Mouse (Mus musculus) T-helper 1 cell (primary cell): Measurements from ENCODE around the gene Mcu.

Experiments
- in situ Hi-C: fragments of 300-600 bp; cut with MboI, MseI; formaldehyde crosslinking; loops from one replicate; pipeline ENCODE4 v1.15.1; 2025; ENCODE audit warnings: high pct_unique_total_duplicates

The Mcu gene

DNA sequence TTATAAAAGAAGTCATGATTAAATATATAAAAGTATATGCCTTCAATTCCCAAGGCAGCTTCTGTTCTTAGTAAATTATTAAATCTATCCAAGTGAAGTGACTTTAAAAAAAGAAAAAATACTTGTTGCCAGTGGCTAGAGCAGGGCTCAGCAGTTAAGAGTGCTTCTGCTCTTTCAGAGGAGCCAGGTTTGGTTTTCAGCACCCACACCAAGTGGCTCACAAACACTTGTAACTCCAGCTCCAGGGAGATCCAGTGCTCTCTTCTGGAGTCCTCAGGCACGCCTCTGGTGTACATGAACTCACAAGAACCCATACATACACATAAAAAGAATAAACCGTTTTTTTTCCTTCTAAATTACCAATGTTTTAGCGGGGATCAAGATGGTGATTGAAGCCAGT is 116.3 kb downstream of the Mcu start:
- in situ Hi-C loops: no loop called here

DNA sequence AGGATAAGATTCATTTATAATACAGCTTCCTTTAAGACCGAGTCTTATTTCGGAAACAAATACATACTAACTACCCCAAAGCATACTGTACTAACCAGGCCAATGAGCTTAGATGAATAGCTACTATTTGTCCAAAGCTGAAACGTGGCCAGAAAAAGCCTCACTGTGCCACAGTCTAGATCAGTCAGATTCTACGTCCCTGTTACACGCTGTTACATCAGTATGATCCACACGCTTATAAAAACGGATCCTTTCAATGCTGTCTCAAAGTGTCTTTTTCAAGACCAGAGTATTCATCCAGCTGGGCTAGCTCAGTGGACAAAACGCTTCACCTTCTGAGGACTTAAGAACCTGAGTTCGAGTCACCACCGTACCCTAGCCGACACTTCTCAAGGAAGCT is 119.5 kb downstream of the Mcu start:
- in situ Hi-C loops: no loop called here

DNA sequence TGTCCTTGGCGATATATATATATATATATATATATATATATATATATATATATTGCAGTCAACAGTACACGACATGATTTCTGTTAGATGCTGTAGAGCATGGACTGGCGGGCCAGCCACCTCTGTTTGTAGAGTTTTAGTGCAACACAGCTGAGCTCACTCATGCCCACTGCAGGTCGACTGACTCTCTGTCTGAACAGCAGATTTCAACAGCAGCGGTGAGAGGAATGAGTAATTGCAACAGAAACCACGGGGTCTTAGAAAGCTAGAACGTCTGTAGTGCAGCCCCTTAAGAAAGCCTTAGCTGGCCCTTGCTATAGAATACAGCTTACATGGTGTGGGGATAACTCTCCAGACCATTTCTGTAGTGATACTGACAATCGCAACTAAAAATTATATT is 121.6 kb downstream of the Mcu start:
- in situ Hi-C loops: no loop called here

DNA sequence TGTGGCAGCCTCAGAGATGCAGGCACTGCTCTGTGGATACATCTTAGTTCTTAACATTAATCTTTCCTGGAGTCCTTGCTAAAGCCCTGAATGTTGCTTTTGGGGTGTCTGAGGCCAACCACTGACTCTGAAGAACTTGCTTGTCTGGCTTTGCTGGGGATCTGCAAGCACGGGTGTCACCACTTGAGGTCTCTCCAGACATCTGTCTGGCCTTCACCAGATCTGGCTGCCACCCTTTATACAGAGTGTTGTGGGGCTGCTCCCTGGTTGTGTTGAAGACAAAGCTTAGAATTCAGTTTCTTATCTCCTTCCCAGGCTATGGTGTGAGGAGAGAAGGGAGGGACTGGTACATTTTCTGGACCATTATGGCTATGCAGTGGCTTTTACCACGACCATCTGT is 122.4 kb downstream of the Mcu start:
- in situ Hi-C loops: no loop called here

DNA sequence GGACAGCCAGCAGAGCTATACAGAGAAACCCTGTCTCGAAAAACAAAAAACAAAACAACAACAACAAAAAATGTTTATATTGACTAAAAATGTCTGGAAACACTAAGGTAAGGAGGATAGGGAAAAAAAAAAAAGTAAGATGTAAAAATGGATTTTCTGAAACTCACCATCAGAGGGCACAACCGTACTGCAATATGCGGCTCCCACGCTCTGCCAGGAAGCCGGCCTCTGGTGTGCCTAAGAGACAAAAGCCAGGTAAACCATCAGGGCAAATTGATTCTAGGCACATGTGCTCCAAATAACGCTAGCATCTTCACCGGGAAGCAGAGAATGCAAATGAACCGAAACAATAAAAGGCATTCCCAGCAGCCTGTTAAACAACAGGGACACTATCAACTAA is 125.6 kb downstream of the Mcu start:
- in situ Hi-C loops: no loop called here

DNA sequence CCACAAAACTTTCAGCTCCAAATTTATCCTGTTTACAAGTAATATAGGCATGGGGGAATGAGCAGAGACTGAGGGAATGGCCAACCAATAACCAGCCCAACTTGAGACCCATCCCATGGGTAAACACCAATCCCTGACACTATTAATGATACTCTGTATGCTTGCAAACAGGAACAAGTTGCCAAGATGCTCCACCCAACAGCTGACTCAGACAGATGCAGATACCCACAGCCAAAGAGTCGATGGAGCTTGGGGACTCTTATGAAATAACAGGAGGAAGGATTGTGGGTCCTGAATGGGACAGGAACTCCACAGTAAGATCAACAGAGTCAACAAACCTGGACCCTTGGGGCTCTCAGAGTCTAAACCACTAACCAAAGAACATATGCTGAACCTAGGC is 127.1 kb downstream of the Mcu start:
- in situ Hi-C loops: no loop called here

DNA sequence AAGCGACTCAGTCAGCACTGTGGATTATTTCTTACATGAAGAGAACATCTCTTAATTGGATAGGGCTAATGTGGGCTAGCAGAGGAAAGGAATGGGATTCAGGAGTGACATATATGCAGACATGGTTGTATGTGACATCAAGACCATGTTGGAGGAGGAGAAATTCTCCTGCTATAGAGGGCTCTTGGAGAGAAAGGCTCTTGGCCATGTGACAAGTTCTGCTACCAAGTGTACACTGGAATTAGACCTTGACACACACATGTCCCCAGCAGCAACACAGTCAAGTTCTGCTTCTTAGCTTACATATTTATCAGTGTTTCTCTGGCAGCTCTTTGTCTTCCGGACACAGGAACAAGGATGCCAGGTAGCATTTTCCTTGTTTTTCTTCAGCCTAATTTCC is 129.1 kb downstream of the Mcu start:
- in situ Hi-C loops: no loop called here

DNA sequence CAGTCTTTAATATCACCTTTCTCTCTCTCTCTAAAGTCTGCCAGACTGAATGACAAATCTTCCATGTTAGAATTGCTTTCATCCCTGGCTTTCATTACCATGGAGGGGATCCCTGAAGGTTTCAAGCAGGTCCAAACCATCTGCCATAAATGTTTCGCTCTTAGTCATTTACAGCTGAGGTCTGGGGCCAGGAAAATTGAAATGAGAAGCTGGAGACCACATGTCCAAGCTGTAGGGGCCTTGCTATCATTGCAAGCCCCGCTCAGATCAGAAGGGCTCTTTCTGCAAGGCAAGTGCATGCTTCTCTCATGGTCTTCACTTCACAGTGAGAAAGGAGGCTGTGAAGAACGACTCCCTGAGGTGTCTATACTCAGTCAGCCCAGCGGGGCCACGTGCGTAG is 132.2 kb downstream of the Mcu start:
- in situ Hi-C loops: no loop called here

DNA sequence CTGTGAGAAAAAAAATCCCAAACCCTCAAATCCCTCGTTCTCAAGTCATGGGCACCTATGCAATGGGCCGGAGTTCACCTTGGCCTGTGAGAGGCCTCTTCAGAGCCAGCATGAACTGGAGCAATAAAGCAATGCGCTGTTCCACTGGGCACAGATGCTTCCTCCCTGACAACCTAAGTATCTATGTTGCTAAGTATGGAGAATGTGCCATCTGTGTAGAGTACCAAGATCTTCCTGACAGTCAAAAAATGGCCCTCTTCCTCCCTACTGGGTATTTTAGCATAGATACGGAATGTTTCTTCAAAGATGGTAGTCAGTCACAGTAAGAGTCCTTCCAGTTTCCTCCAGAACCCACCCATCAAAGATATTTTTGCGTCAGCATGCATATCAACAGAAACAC is 135.1 kb downstream of the Mcu start:
- in situ Hi-C loops: no loop called here

DNA sequence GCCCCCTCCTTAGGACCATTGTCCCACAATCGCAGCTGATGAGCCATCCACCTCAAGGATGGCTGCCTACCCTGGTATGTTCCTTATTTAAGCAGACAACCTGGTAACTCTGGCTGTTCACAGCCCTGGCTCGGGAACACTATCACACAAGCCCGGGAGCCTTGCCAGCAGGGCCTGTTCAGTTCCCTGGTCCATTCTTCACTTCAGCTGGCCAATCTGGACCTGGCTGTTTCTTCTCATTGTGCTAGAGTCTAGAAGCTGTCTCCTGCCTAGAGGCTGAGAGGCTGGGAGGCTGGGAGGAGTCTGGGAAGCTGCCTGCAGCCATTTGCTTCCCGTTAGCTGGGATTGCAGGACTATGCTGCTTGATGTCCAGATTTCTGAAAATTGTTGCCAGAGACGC is 146.0 kb downstream of the Mcu start:
- in situ Hi-C loops: no loop called here

DNA sequence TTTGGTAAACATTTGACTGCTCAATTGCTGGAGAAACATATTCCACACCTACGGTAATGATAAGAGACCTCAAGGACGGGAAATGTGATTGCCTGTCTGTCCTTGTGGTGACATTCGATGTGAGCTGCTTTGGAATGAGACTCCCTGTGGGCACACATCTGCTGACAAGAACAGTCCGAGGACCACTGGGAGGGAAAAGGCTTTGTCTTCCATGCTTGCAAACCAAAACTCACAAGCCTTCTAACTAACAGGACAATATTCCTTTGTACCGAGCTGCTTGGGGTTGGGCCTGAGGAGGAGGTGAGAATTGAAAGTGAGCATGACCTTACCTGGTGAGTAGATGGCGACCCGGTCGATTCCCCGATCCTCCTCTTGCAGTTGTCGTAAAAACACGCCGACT is 149.2 kb downstream of the Mcu start:
- in situ Hi-C loops: no loop called here

DNA sequence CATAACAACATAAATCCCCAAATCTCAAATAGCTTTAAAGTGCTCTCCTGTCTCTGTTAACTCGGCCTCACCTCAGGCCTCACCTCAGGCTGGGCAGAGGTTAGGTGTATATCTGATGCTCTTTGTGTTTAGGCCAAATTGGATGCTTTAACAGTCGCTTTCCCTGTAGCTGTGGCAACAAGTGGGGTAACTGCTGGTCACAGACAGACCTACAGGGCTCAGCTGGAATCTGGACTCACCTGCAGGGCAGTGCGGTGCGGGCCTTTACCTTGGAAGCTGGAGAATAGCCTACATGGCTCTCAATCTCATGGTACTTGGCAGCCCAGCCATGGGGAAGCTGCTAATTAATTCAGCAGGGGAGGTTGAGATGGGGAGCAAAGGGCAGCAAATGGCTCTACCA is 149.9 kb downstream of the Mcu start:
- in situ Hi-C loops: no loop called here

DNA sequence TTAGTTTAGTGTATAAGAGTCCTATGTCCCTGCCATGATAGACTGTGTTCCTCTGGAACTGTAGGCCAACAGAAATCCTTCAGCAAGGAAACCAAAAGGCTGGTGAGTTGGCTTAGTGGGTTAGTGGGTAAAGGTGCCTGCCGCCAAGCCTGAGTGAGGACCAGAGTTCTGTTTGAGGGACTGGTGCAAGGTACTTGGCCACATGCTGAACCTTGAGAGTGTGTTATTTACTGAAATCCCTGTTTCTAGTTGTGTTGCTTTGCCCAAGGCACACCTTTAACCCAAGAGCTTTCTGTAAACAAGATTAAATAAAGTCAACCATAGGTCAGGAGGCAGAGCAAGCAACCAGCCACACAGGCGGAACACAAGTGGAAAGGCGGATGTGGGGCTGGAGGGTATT is 150.9 kb downstream of the Mcu start:
- in situ Hi-C loops: no loop called here

DNA sequence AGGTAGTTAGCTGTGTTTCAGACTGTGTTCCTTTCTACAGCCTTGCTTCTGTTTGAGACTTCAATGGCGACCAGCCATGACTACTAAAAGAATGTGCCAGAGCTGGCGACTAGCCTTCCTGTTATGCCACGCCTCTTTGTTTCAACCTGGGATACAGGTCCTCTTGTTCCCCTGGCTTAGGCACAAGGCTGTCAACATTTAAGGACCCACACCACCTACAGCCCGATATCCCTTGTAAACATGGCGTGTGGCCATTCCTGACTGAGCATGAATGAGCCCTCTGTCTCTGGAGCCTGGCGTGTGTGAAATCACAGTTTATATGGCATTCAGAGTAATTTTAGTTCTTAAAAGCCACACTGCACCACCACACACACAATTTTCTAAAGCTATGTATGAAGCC is 154.2 kb downstream of the Mcu start:
- in situ Hi-C loops: no loop called here

DNA sequence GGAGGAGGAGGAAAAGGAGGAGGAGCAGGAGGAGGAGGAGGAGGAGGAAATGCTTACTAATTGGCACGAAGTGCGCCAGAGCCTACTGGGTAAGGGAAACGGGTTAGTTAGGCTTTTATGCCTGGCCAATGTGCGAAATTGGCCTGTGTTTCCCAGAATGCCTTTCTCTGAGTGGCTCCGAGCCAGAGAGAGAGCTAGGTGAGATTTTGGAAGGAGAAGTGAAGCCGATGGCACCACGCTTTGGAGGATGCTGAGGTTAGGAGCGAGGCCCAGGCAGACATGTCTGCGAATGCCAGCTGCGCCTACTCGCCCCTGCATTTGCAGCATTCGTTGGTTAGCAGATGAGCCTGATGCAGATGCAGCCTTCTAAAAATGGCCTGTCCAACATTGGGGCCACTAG is 156.7 kb downstream of the Mcu start:
- in situ Hi-C loops: no loop called here

DNA sequence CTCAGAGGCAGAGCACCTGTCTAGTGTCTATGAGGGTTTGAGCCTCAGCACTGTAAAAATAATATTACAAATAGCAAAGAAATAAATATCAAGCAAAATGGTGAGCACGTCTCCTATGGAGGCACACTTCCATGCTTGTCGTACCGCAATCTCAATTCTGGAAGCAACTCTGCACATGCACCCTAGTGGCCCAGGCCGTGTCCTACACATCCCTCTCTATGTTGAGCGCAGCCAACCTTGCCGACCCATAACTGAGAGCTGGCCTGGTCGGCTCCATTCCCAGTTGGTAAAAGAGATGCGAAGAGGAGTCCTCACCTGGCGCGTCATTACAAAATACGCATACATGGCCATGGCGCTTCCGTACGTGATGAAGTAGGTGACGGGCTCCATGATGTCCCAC is 161.9 kb downstream of the Mcu start:
- in situ Hi-C loops: no loop called here

DNA sequence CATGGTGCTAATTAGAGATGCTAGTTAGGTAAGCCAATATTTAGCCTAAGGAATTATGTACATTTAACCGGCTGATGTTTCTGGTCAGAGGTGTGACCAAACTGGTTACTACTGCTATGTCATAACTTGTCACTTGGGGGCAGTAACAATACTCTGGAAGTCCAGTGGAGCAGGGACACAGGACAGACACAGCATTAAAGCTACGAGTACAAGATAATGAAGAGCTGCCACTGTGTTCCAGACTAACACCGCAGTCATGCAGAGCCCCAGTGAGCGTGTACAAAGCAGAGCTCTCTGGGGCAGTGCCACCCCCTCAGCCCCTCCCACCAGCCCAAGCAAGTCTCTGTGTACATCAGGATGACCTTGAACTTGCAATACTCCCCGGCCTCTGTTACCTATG is 164.7 kb downstream of the Mcu start:
- in situ Hi-C loops: no loop called here

DNA sequence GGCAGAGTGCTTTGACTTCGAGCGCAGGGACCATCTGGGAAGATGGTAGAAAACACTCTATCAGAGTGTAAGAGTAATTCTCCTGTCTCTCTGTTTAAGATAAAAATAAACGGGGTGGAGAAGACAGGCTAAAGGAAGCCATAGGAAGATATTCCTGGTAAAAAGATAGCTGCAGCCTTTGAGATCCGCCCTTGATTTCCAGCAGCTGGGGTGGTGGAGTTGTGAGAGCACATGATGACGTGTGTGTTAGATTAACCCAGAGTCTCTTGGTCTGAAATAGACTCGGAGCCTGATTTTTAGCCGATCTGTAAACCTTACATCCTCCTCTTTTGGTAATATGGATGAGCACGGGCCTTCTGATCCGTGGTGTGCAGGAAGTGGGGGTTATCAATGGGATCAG is 168.9 kb downstream of the Mcu start:
- in situ Hi-C loops: no loop called here

DNA sequence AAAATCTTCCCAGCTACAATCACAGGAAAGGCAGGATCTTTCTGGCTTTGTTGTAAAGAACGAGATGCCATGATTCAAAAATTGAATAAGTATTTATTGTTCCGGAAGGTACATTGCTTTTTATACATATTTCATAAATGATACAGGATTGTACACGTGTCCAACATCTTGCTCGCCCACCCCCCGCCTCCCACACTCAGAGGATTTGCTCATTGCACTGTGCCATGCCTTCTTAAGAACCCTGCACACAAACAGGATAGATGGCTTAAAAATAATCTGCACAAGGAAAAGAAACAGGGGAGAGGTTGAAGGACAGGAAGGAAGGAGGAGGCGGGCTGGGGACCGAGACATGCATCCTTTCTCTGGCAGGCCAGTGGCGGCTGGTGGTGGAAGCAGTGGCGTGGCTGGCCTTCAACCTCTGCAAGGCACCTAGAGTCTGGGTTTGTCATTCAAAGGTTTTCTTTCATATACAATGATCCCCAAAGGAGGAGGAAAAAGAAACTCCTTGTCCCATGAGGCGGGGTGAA is 169.5 kb downstream of the Mcu start:
- in situ Hi-C loops: no loop called here

DNA sequence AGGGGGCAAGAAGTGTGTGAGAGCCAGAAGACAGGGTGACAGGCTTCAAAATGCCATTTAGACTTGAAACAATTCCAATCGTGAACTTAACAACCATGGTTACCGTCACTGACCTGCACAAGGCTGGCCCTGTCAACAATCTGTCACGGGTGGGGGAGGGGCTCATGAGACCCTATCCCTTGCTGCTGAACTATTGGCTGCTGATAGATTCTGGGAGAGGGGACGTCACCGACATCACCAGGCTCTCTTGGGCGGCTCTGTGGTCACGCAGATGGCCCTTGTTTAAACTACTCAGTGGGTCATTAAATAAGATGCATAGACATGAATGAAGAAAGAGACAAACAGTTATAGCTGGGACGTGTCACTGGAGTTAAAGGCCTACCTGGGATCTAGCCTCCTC is 171.9 kb downstream of the Mcu start:
- in situ Hi-C loops: no loop called here

DNA sequence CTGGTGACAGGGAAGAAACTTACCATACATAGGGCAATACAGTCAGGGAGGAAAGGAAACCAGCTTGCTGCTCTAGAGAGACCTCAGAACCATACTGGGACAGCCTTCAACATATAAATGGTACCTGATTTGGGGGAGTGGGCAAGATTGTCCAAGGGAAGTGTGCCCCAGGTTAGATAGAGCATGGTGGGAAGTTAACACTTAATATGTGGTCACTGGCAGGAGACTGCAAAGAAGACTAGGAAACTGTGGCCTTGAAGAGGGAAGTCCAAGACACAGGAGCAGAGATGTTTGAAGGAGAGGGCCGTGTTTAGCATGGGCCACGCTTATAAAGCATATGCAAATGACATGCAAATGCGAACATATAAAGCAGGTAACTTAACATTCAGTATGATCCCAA is 172.4 kb downstream of the Mcu start:
- in situ Hi-C loops: no loop called here

DNA sequence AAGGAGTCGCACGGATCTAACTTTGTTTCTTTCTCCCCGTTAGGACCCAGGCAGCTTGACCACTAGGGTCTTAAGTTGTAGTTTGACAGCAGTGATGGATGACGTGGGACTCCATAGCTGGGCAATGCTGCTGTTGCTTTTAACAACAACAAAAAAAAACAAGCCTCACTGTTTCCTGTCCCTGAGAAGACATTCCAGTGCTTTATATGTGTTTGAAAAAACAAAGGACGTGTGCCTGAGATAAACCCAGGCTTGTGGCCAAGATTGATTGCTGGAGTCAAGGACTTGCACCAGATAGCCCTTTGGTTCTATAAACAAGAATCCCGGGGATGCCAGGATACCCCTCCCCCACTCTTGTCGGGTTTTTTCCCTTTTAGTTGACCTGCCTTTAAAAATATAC is 173.3 kb downstream of the Mcu start:
- in situ Hi-C loops: no loop called here

DNA sequence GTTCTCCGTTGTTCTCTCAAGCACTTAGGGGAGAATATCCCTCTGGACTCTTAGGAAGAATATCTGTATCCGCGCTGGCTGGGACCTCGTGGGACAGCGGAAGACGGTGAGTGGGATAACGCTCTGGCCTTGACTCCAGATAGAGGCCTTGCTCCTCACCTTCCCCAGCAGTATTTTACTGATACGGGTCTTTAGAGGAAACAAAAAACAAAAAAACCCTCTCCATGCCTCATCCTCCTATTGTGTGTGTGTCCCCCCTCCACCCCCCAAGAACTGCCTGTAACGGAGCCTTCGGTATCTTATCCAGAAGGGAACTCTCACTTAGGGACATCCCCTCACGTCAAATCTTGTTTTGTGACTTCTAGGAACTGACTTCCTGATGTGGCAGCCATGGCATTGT is 174.8 kb downstream of the Mcu start, which contains the start of gene Oit3:
Oit3 (minus strand) TSS at position 44 of the 400 bp plus-strand sequence.
- in situ Hi-C loops: no loop called here

DNA sequence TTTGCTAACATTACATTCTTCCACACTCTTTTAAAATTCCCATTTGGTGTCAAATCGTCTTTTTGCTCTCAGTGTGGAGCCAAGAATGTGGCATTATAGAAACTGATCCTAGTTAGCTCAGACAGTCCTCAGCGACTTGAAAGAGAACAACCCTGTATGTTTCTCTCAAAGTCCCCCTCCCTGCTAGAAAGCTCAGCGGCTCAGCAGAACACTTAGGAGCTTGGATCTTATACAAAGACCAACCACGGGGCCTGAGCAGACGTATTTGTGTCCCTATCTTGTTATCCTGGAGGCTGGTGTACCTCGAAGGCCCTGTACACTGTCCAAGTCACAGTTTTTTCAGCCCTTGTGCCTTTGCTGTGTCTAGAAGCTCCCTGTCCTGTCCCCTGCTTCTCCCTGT is 176.3 kb downstream of the Mcu start:
- in situ Hi-C loops: no loop called here

DNA sequence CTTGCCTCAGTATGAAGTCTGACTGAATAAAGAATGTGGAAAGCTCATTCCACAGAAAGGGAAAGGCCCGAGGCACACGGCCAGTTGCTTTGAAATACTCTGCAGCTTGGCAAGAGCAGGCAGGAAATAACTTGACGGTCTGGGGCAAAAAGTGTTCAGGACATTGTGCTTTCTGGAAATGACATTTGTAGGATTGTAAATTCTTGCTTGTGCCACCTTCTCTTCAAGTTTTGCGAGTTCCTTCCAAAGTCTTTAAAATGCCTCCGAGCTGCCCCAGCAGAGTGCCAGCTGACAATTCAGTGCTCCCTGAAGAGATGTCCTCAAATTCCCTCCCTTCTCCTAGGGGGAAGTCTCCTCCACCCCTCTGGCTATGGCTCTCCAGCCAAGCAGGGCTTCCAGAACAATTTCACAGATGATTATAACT is 177.0 kb downstream of the Mcu start:
- in situ Hi-C loops: no loop called here
